10 mouse cellular contexts compared by ENCODE assay signal in genomic region chr5:90900147-90900546, GRCm38 (mm10). TPM values are rescaled to one million over a fixed set of nuclear protein-coding genes. Genes with fewer than 3 reads are reported as not detected.
A peak's percentile ranks its signal among the peaks of the same experiment; 100 is the strongest.
DNase-seq lines count a peak whose midpoint lies in the region; ATAC-seq lines count a peak whose summit lies in the region.
"Had no signal": no experiment of that assay in that cellular context is flagged by ENCODE, and none has a peak within 500 bp of the region (broad histone marks: within the 10 kb centered on the region; RNA-seq: fewer than 3 reads in every experiment).

No protein-coding gene starts in this region.

- H3K36me3 ChIP-seq in midbrain, embryonic 14.5 days (ENCODE audit: control insufficient read depth, insufficient read depth, low read length), result no peaks in the 10 kb centered on the region
- no peaks in the 10 kb centered on the region for H3K36me3 ChIP-seq in midbrain, embryonic 15.5 days (replicated peaks)

- H3K4me1 ChIP-seq in midbrain, embryonic 14.5 days (ENCODE audit: control insufficient read depth, insufficient read depth, low read length), result peaks cover 8% of the 10 kb centered on the region; the same call in 1 of the 2 replicates
- peaks cover 10% of the 10 kb centered on the region for H3K4me1 ChIP-seq in midbrain, embryonic 15.5 days
- H3K4me1 ChIP-seq in brown adipose tissue, adult 24 weeks (ENCODE audit: control insufficient read depth, insufficient read depth, insufficient read length, low read length), result peaks cover 9% of the 10 kb centered on the region

- no peaks in the 10 kb centered on the region for H3K9me3 ChIP-seq in midbrain, embryonic 14.5 days (ENCODE audit: control insufficient read depth, low read length)
- H3K9me3 ChIP-seq in midbrain, embryonic 15.5 days, result no peaks in the 10 kb centered on the region

- H3K4me3 ChIP-seq in midbrain, embryonic 14.5 days (replicated peaks; ENCODE audit: low read depth, low read length), result no peak overlapping the region
- no peak overlapping the region for H3K4me3 ChIP-seq in midbrain, embryonic 15.5 days
- no peak overlapping the region for H3K4me3 ChIP-seq in brown adipose tissue, adult 24 weeks (ENCODE audit: insufficient read depth, low read depth, low read length)

- no peak overlapping the region for H3K27ac ChIP-seq in midbrain, embryonic 14.5 days (replicated peaks; ENCODE audit: low read depth, low read length)
- H3K27ac ChIP-seq in midbrain, embryonic 15.5 days, result no peak overlapping the region
- H3K27ac ChIP-seq in brown adipose tissue, adult 24 weeks (replicated peaks; ENCODE audit: low read depth, low read length), result 0 out of 2 replicates have a peak overlapping the region, but pooled peaks have one; percentile 12

- ATAC-seq in midbrain, embryonic 14.5 days (ENCODE audit: low FRiP score, low TSS enrichment), result no peak
- no peak for ATAC-seq in midbrain, embryonic 15.5 days (replicated peaks)

- 61% methylated on average over 7 of the region's 7 CpGs for WGBS in midbrain, embryonic 14.5 days
- 51% methylated on average over 7 of the region's 7 CpGs for WGBS in midbrain, embryonic 15.5 days

- peaks cover 5% of the 10 kb centered on the region; the same call in 1 of the 2 replicates for H3K27me3 ChIP-seq in midbrain, embryonic 14.5 days (ENCODE audit: control insufficient read depth, insufficient read depth, low read length)
- H3K27me3 ChIP-seq in midbrain, embryonic 15.5 days (replicated peaks), result peaks cover 5% of the 10 kb centered on the region; the same call in 1 of the 2 replicates

- intact Hi-C loops in heart, postnatal 36 days (cut with DNase I), result loop anchor here (5.0 kb wide), 1 partner anchor 128 kb away; the partner anchor contains the start of gene Pf4

- H3K4me2 ChIP-seq in midbrain, embryonic 14.5 days (ENCODE audit: low read length), result no peak overlapping the region
- H3K4me2 ChIP-seq in midbrain, embryonic 15.5 days, result no peak overlapping the region

- no peak overlapping the region for H3K9ac ChIP-seq in midbrain, embryonic 14.5 days (replicated peaks; ENCODE audit: low read length)
- no peak overlapping the region for H3K9ac ChIP-seq in midbrain, embryonic 15.5 days

- DNase-seq in midbrain, embryonic 14.5 days, result peak; percentile 52
- peak; percentile 51 to 63 for DNase-seq in heart, postnatal 36 days
- DNase-seq in right cerebral cortex, postnatal 4 days, result peak; percentile 10
- DNase-seq in frontal cortex, postnatal 25 days (ENCODE audit: low spot score in 2 of 2), result no peak
- DNase-seq in retina, embryonic 14.5 days (ENCODE audit: low spot score), result no peak
- DNase-seq in layer of hippocampus, adult 18-20 months (ENCODE audit: low spot score in 2 of 2), result no peak

RNA-seq across cellular contexts. Expression of gene Cxcl2, which starts 3.5 kb away (rescaled TPM):
- not detected in 2 replicates for polyA plus RNA-seq in midbrain, embryonic 14.5 days (2014; fragmentation: Nextera tagmentation; extraction: Ambion mirVana)
- polyA plus RNA-seq in midbrain, embryonic 15.5 days (2015; fragmentation: Nextera tagmentation; extraction: Ambion mirVana), result not detected in 2 replicates
- polyA plus RNA-seq in brown adipose tissue, adult 24 weeks (2012; ENCODE audit: insufficient read depth, insufficient read length, missing spikeins), result 6.6 TPM in 1 of 2 replicates, not detected in the other
- not detected for total RNA-seq in heart, postnatal 36 days (2021)
- not detected for total RNA-seq in layer of hippocampus, adult 18-20 months (2021)
- polyA plus RNA-seq: heart, postnatal 0 days; neural tube, embryonic 11.5 days had no signal

RNA-seq across cellular contexts. Expression of gene Cxcl1, which starts 9.1 kb away (rescaled TPM):
- not detected in 2 replicates for polyA plus RNA-seq in midbrain, embryonic 14.5 days (2014; fragmentation: Nextera tagmentation; extraction: Ambion mirVana)
- polyA plus RNA-seq in midbrain, embryonic 15.5 days (2015; fragmentation: Nextera tagmentation; extraction: Ambion mirVana), result 0.22 and 0.31 TPM in 2 replicates
- polyA plus RNA-seq in brown adipose tissue, adult 24 weeks (2012; ENCODE audit: insufficient read depth, insufficient read length, missing spikeins), result 5.5 TPM in 1 of 2 replicates, not detected in the other
- total RNA-seq in heart, postnatal 36 days (2021), result under 1 TPM; 0.30 to 0.50 TPM
- under 1 TPM; 0.27 to 0.36 TPM for total RNA-seq in layer of hippocampus, adult 18-20 months (2021)
- polyA plus RNA-seq: neural tube, embryonic 11.5 days had no signal

RNA-seq across cellular contexts. Expression of gene Mthfd2l, which starts 30.8 kb away (rescaled TPM):
- 83.8 and 94.4 TPM in 2 replicates for polyA plus RNA-seq in midbrain, embryonic 14.5 days (2014; fragmentation: Nextera tagmentation; extraction: Ambion mirVana)
- polyA plus RNA-seq in midbrain, embryonic 15.5 days (2015; fragmentation: Nextera tagmentation; extraction: Ambion mirVana), result 59.7 and 65.4 TPM in 2 replicates
- 27.9 and 48.7 TPM in 2 replicates for polyA plus RNA-seq in brown adipose tissue, adult 24 weeks (2012; ENCODE audit: insufficient read depth, insufficient read length, missing spikeins)
- total RNA-seq in heart, postnatal 36 days (2021), result 10 to 100 TPM in 1 of 2 experiments, 1 to 10 TPM in 1; 9.5 to 10.0 TPM
- total RNA-seq in layer of hippocampus, adult 18-20 months (2021), result 10 to 100 TPM; 18.8 to 20.3 TPM

Comparison
In these comparisons a context has a peak if more than half of its experiments do, and no peak if none do; other contexts are left out.
1. DNase-seq: peak in midbrain, embryonic 14.5 days (single experiment), heart, postnatal 36 days (2 of 2) and right cerebral cortex, postnatal 4 days (single experiment); none in frontal cortex, postnatal 25 days (0 of 2), retina, embryonic 14.5 days (single experiment) and layer of hippocampus, adult 18-20 months (0 of 2).